Mouse (Mus musculus) gastrocnemius, adult 18-20 months (tissue): ENCODE results near the gene 4930572O03Rik. TPM values are rescaled to one million over a fixed set of nuclear protein-coding genes. Genes with fewer than 3 reads are reported as not detected.
"Not testable (repeated sequence)": the region's sequence is repeated elsewhere in the genome, so short reads cannot be mapped to it uniquely, and the experiment has no call there.

Source experiments
- DNase-seq: peaks from one replicate; pipeline ENCODE4 v3.0.0; 2021; ENCODE audit warnings: low spot score
- long read RNA-seq, 2 experiments: library from polyadenylated mRNA; stranded (forward); transcript quantifications; one replicate each; pipeline ENCODE4 v2.0.0; 2021
- total RNA-seq, 2 experiments: library from RNA; stranded (reverse); gene quantifications; 2 replicates each; pipeline ENCODE4 v1.2.3; 2021

4930572O03Rik gene
- not detected for total RNA-seq
- long read RNA-seq, experiment 1: 0 reads
- long read RNA-seq, experiment 2: 0 reads

GRCm38 (mm10) chr5:15656959-15657358 is at the start of gene 4930572O03Rik:
Gene 4930572O03Rik, minus strand, starts transcription at chr5:15657059.
- not testable (repeated sequence) for DNase-seq

- not testable (repeated sequence) for DNase-seq
Observed at GRCm38 (mm10) chr5:15702891-15703290, 46.0 kb upstream of the 4930572O03Rik start.

GRCm38 (mm10) chr5:15697719-15698118 is 40.9 kb upstream of the 4930572O03Rik start:
- not testable (repeated sequence) for DNase-seq

GRCm38 (mm10) chr5:15691849-15692248 is 35.0 kb upstream of the 4930572O03Rik start:
- DNase-seq: not testable (repeated sequence)

- DNase-seq: not testable (repeated sequence)
Observed at GRCm38 (mm10) chr5:15690822-15691221, 34.0 kb upstream of the 4930572O03Rik start.

GRCm38 (mm10) chr5:15689659-15690213 is 32.9 kb upstream of the 4930572O03Rik start:
- DNase-seq: not testable (repeated sequence)

GRCm38 (mm10) chr5:15688874-15689658 is 32.2 kb upstream of the 4930572O03Rik start:
- DNase-seq: not testable (repeated sequence)

GRCm38 (mm10) chr5:15681301-15682035 is 24.6 kb upstream of the 4930572O03Rik start:
- not testable (repeated sequence) for DNase-seq

- not testable (repeated sequence) for DNase-seq
Observed at GRCm38 (mm10) chr5:15679980-15680949, 23.4 kb upstream of the 4930572O03Rik start.

GRCm38 (mm10) chr5:15678907-15679306 is 22.0 kb upstream of the 4930572O03Rik start:
- not testable (repeated sequence) for DNase-seq

GRCm38 (mm10) chr5:15677750-15678149 is 20.9 kb upstream of the 4930572O03Rik start:
- not testable (repeated sequence) for DNase-seq

- DNase-seq: not testable (repeated sequence)
Observed at GRCm38 (mm10) chr5:15674429-15675244, 17.8 kb upstream of the 4930572O03Rik start.

- DNase-seq: not testable (repeated sequence)
Observed at GRCm38 (mm10) chr5:15673989-15674388, 17.1 kb upstream of the 4930572O03Rik start.

GRCm38 (mm10) chr5:15670789-15671188 is 13.9 kb upstream of the 4930572O03Rik start:
- not testable (repeated sequence) for DNase-seq

GRCm38 (mm10) chr5:15663847-15664246 is 7.0 kb upstream of the 4930572O03Rik start:
- DNase-seq: not testable (repeated sequence)

GRCm38 (mm10) chr5:15652334-15652733 is 4.5 kb downstream of the 4930572O03Rik start:
- not testable (repeated sequence) for DNase-seq

GRCm38 (mm10) chr5:15645707-15646106 is 11.2 kb downstream of the 4930572O03Rik start:
- not testable (repeated sequence) for DNase-seq

- DNase-seq: not testable (repeated sequence)
Observed at GRCm38 (mm10) chr5:15637637-15638036, 19.2 kb downstream of the 4930572O03Rik start.

- not testable (repeated sequence) for DNase-seq
Observed at GRCm38 (mm10) chr5:15630068-15630467, 26.8 kb downstream of the 4930572O03Rik start.

GRCm38 (mm10) chr5:15628136-15628535 is 28.7 kb downstream of the 4930572O03Rik start:
- not testable (repeated sequence) for DNase-seq
